Mouse (Mus musculus) CH12.LX (cell line): ENCODE measurements around the gene Rims4. TPM values are rescaled to one million over a fixed set of nuclear protein-coding genes. Genes with fewer than 3 reads are reported as not detected.

Source experiments
- DNase-seq: peaks from one replicate; pipeline ENCODE4 v3.0.0-alpha.2; 2013; ENCODE audit errors: extremely low read depth
- H3K27ac ChIP-seq: 2 replicates; pipeline ENCODE4 v1.5.1; 2012; ENCODE audit warnings: low read depth, mild to moderate bottlenecking, control low read depth, moderate library complexity; ENCODE audit not compliant: insufficient read depth
- H3K27me3 ChIP-seq: replicated peaks from 2 replicates; pipeline ENCODE3; 2012; ENCODE audit warnings: inconsistent platforms
- H3K36me3 ChIP-seq, 2 experiments: replicated peaks in 1 of 2; 2 replicates each; pipeline versions ENCODE3 to v1.6.1; 2012; ENCODE audit warnings: inconsistent platforms in 1 of 2, low read length in 1 of 2, mild to moderate bottlenecking in 1 of 2, mixed read lengths in 1 of 2, moderate library complexity in 1 of 2; ENCODE audit not compliant: control insufficient read depth in 1 of 2, insufficient read depth in 1 of 2
- H3K4me1 ChIP-seq, 2 experiments: 2 replicates each; pipeline ENCODE4 v1.6.1; 2012; ENCODE audit warnings: inconsistent platforms in 1 of 2, moderate library complexity in 1 of 2; ENCODE audit not compliant: insufficient read depth in 2 of 2, control insufficient read depth in 1 of 2
- H3K4me2 ChIP-seq: 2 replicates; pipeline ENCODE4 v1.6.1; 2012; ENCODE audit warnings: low read depth, mild to moderate bottlenecking, control low read depth; ENCODE audit not compliant: poor library complexity, insufficient read depth, severe bottlenecking
- H3K4me3 ChIP-seq, 3 experiments: fragments of 150-350 bp in 1 of 3; sonication (generic) in 1 of 3; replicated peaks in 1 of 3; 2 replicates each; pipeline versions ENCODE3 to v1.5.1; 2011 to 2012; ENCODE audit warnings: low read depth in 2 of 3, low read length in 2 of 3, mild to moderate bottlenecking in 2 of 3, moderate library complexity in 2 of 3, control low read depth in 1 of 3, improper control_type of control experiment in 1 of 3, inconsistent platforms in 1 of 3, mixed read lengths in 1 of 3; ENCODE audit not compliant: poor library complexity in 1 of 3
- H3K79me2 ChIP-seq: replicated peaks from 2 replicates; pipeline ENCODE4 v1.6.1; 2012; ENCODE audit warnings: mild to moderate bottlenecking, moderate library complexity; ENCODE audit not compliant: control insufficient read depth, poor library complexity, insufficient read depth, severe bottlenecking; ENCODE audit errors: extremely low read depth
- H3K9ac ChIP-seq: 2 replicates; pipeline ENCODE4 v1.6.1; 2012; ENCODE audit warnings: low read depth, mild to moderate bottlenecking, control low read depth, moderate library complexity; ENCODE audit not compliant: insufficient read depth
- H3K9me3 ChIP-seq: replicated peaks from 2 replicates; pipeline ENCODE3; 2012; ENCODE audit warnings: low read length, inconsistent platforms, mixed read lengths
- CHD2 ChIP-seq: IDR thresholded peaks from 2 replicates; pipeline ENCODE4 v1.6.1; 2011; ENCODE audit warnings: low read length, improper control_type of control experiment
- EP300 ChIP-seq: IDR thresholded peaks from 2 replicates; pipeline ENCODE4 v1.6.1; 2011; ENCODE audit warnings: low read length, improper control_type of control experiment
- HCFC1 ChIP-seq: IDR thresholded peaks from 2 replicates; pipeline ENCODE4 v1.6.1; 2012; ENCODE audit warnings: low read depth, mild to moderate bottlenecking, inconsistent platforms, low read length, improper control_type of control experiment
- IRF4 ChIP-seq: IDR thresholded peaks from 2 replicates; pipeline ENCODE4 v1.6.1; 2014; ENCODE audit warnings: low read depth, mild to moderate bottlenecking, inconsistent platforms, low read length, improper control_type of control experiment
- JUN ChIP-seq: IDR thresholded peaks from 2 replicates; pipeline ENCODE4 v1.6.1; 2011; ENCODE audit warnings: low read depth, mild to moderate bottlenecking, low read length, improper control_type of control experiment, moderate library complexity; ENCODE audit not compliant: insufficient read depth
- JUND ChIP-seq: conservative IDR thresholded peaks from 2 replicates; pipeline ENCODE4 v1.6.1; 2011; ENCODE audit warnings: low read depth, low read length, improper control_type of control experiment
- KAT2A ChIP-seq: IDR thresholded peaks from 2 replicates; pipeline ENCODE4 v1.6.1; 2012; ENCODE audit warnings: low read length, improper control_type of control experiment, inconsistent platforms; ENCODE audit not compliant: insufficient replicate concordance
- MAFK ChIP-seq: IDR thresholded peaks from 2 replicates; pipeline ENCODE4 v1.6.1; 2011; ENCODE audit warnings: low read length, improper control_type of control experiment; ENCODE audit not compliant: insufficient replicate concordance
- MYC ChIP-seq: IDR thresholded peaks from 2 replicates; pipeline ENCODE4 v1.6.1; 2011; ENCODE audit warnings: low read depth, mild to moderate bottlenecking, improper control_type of control experiment, low read length
- NRF1 ChIP-seq: IDR thresholded peaks from 2 replicates; pipeline ENCODE4 v1.6.1; 2014; ENCODE audit warnings: low read depth, mild to moderate bottlenecking, inconsistent platforms, low read length, improper control_type of control experiment, moderate library complexity
- PAX5 ChIP-seq: IDR thresholded peaks from 2 replicates; pipeline ENCODE4 v1.6.1; 2012; ENCODE audit warnings: low read length, inconsistent platforms, mixed read lengths
- POLR2A ChIP-seq: IDR thresholded peaks from 2 replicates; pipeline ENCODE4 v1.6.1; 2011; ENCODE audit warnings: low read depth, mild to moderate bottlenecking, improper control_type of control experiment, low read length
- RAD21 ChIP-seq: IDR thresholded peaks from 2 replicates; pipeline ENCODE4 v1.6.1; 2011; ENCODE audit warnings: low read depth, mild to moderate bottlenecking, low read length, improper control_type of control experiment, moderate library complexity
- RCOR1 ChIP-seq: conservative IDR thresholded peaks from 2 replicates; pipeline ENCODE4 v1.6.1; 2012; ENCODE audit warnings: low read depth, mild to moderate bottlenecking, inconsistent platforms, low read length, improper control_type of control experiment
- SIN3A ChIP-seq: IDR thresholded peaks from 2 replicates; pipeline ENCODE4 v1.6.1; 2012; ENCODE audit warnings: low read length, improper control_type of control experiment, inconsistent platforms
- SMC3 ChIP-seq: IDR thresholded peaks from 2 replicates; pipeline ENCODE4 v1.6.1; 2011; ENCODE audit warnings: low read depth, low read length, improper control_type of control experiment
- TCF12 ChIP-seq: IDR thresholded peaks from 2 replicates; pipeline ENCODE4 v1.6.1; 2014; ENCODE audit warnings: low read depth, mild to moderate bottlenecking, inconsistent platforms, low read length, improper control_type of control experiment
- UBTF ChIP-seq: IDR thresholded peaks from 2 replicates; pipeline ENCODE4 v1.6.1; 2012; ENCODE audit warnings: low read depth, mild to moderate bottlenecking, inconsistent platforms, low read length, improper control_type of control experiment, moderate library complexity
- USF1 ChIP-seq: IDR thresholded peaks from 2 replicates; pipeline ENCODE4 v1.6.1; 2014; ENCODE audit warnings: low read depth, mild to moderate bottlenecking, inconsistent platforms, low read length, improper control_type of control experiment
- USF2 ChIP-seq: conservative IDR thresholded peaks from 2 replicates; pipeline ENCODE4 v1.6.1; 2011; ENCODE audit warnings: low read depth, low read length, improper control_type of control experiment
- ZKSCAN1 ChIP-seq: IDR thresholded peaks from 2 replicates; pipeline ENCODE4 v1.6.1; 2012; ENCODE audit warnings: low read depth, inconsistent platforms, low read length, improper control_type of control experiment, borderline replicate concordance
- ZNF384 ChIP-seq: IDR thresholded peaks from 2 replicates; pipeline ENCODE4 v1.6.1; 2012; ENCODE audit warnings: low read depth, low read length, improper control_type of control experiment, inconsistent platforms
- dilution Hi-C: fragments of 300-500 bp; cut with MboI; formaldehyde crosslinking; loops from 2 replicates; pipeline ENCODE4 v1.14.3; 2020; ENCODE audit warnings: low sequenced_read_pairs; ENCODE audit not compliant: extremely low pct_unique_long_range_greater_than_20kb, extremely low pct_ligation_motif_present
- in situ Hi-C: fragments of 300-500 bp; cut with MboI; formaldehyde crosslinking; loops from 3 replicates; pipeline ENCODE4 v1.14.3; 2019; ENCODE audit warnings: low sequenced_read_pairs, low pct_ligation_motif_present, low pct_unique_long_range_greater_than_20kb, mixed read lengths
- polyA plus RNA-seq: library from polyadenylated mRNA; unstranded; fragments of >175 nt; gene quantifications from 2 replicates; pipeline ENCODE4 v1.2.1, GENCODE M21; 2012; ENCODE audit warnings: low read depth; ENCODE audit not compliant: insufficient read length
- total RNA-seq, 2 experiments: library from RNA; depleted of rRNA; stranded (reverse); fragments of 300-350 nt in 1 of 2; fragments of >200 nt in 1 of 2; gene quantifications; 2 replicates each; pipeline ENCODE4 v1.2.3; 2012 to 2014

Rims4 gene
- total and polyA plus RNA-seq, 3 experiments = not detected

- Histone ChIP-seq H3K9me3 (peaks cover 15% of the 10 kb centered on the region), H3K36me3 (no peaks in the 10 kb centered on the region), H3K27ac (no peak overlapping the region), H3K4me1 (no peaks in the 10 kb centered on the region), H3K4me3 (no peak overlapping the region), H3K79me2 (no peaks in the 10 kb centered on the region), H3K27me3 (peaks cover 49% of the 10 kb centered on the region), H3K9ac (no peak overlapping the region), H3K4me2 (no peak overlapping the region)
- in situ Hi-C loops = loop anchor here (25.0 kb wide), 1 partner anchor 103 kb away; the partner anchor contains the start of gene Kcnk15
- dilution Hi-C loops = no loop called here
- DNase-seq = no peak
- TF ChIP-seq MAFK = no peak
- no peak for TF ChIP-seq CHD2
- no peak for TF ChIP-seq KAT2A
- no peak for TF ChIP-seq MYC
- no peak for TF ChIP-seq JUND
- no peak for TF ChIP-seq TCF12
- TF ChIP-seq UBTF = no peak
- no peak for TF ChIP-seq USF2
- TF ChIP-seq, all 38 proteins: peak for 0
Observed at GRCm38 (mm10) chr2:163964606-163965560, 46.4 kb upstream of the Rims4 start.

GRCm38 (mm10) chr2:163953622-163954310 is 35.3 kb upstream of the Rims4 start:
- Histone ChIP-seq H3K4me1 (no peaks in the 10 kb centered on the region), H3K27me3 (peaks cover 67% of the 10 kb centered on the region), H3K27ac (no peak overlapping the region), H3K4me2 (no peak overlapping the region), H3K36me3 (no peaks in the 10 kb centered on the region), H3K79me2 (no peaks in the 10 kb centered on the region), H3K9me3 (peaks cover 8% of the 10 kb centered on the region), H3K9ac (no peak overlapping the region), H3K4me3 (no peak overlapping the region)
- in situ Hi-C loops = loop anchor here (25.0 kb wide), 1 partner anchor 91 kb away; the partner anchor contains the start of gene Kcnk15
- dilution Hi-C loops = no loop called here
- no peak for DNase-seq
- TF ChIP-seq POLR2A (no peak), HCFC1 (no peak), USF1 (no peak), PAX5 (no peak), IRF4 (no peak), KAT2A (no peak), JUN (no peak), ZNF384 (no peak), JUND (no peak), CHD2 (no peak), MYC (no peak), SMC3 (no peak), RCOR1 (no peak), MAFK (no peak), SIN3A (no peak), EP300 (no peak), ZKSCAN1 (no peak), RAD21 (no peak), NRF1 (no peak)
